Mouse (Mus musculus): Measurements from ENCODE around the gene Smg5.
"Not testable (repeated sequence)": the region's sequence is repeated elsewhere in the genome, so short reads cannot be mapped to it uniquely, and the experiment has no call there.

The Smg5 gene

GRCm38 (mm10) chr3:88336058-88337013, at the start of gene Smg5, which contains the start of gene Tmem79:
Gene Smg5 (plus strand): TSS chr3:88336260.
Gene Tmem79 (minus strand): TSS chr3:88336148.
- DNase-seq: peak; percentile 96 to 98

GRCm38 (mm10) chr3:88287110-88287509, 49.0 kb upstream of the Smg5 start, which contains the start of gene Gm38392:
Gene Gm38392 (minus strand): TSS chr3:88287210.
- DNase-seq: no peak

- DNase-seq: not testable (repeated sequence)
Observed at GRCm38 (mm10) chr3:88288133-88288713, 47.8 kb upstream of the Smg5 start.

GRCm38 (mm10) chr3:88291970-88292369, 44.1 kb upstream of the Smg5 start:
- peak; percentile 37 to 49 for DNase-seq

- not testable (repeated sequence) for DNase-seq
Observed at GRCm38 (mm10) chr3:88295272-88295671, 40.8 kb upstream of the Smg5 start.

GRCm38 (mm10) chr3:88296110-88296560, 39.9 kb upstream of the Smg5 start:
- DNase-seq: peak in 1 of 2 experiments; percentile 23

- DNase-seq: peak; percentile 95 to 97
Observed at GRCm38 (mm10) chr3:88296561-88297318, 39.3 kb upstream of the Smg5 start, which contains the start of the genes Tsacc and Cct3. Gene Tsacc (minus strand): TSS chr3:88296999. Gene Cct3 (plus strand): TSS chr3:88297116.

- DNase-seq: no peak
Observed at GRCm38 (mm10) chr3:88297321-88297851, 38.7 kb upstream of the Smg5 start.

GRCm38 (mm10) chr3:88299172-88299571, 36.9 kb upstream of the Smg5 start:
- DNase-seq: no peak

GRCm38 (mm10) chr3:88324951-88325405, 11.1 kb upstream of the Smg5 start, which contains the start of gene Glmp:
Gene Glmp (plus strand): TSS chr3:88325023.
- DNase-seq: peak; percentile 68 to 78

GRCm38 (mm10) chr3:88328956-88329355, 7.1 kb upstream of the Smg5 start:
- DNase-seq: no peak

- DNase-seq: peak; percentile 33 to 55
Observed at GRCm38 (mm10) chr3:88331282-88331681, 4.8 kb upstream of the Smg5 start.

GRCm38 (mm10) chr3:88334029-88334658, 1.9 kb upstream of the Smg5 start:
- peak; percentile 17 to 43 for DNase-seq

GRCm38 (mm10) chr3:88334902-88335435, 1.1 kb upstream of the Smg5 start:
- no peak for DNase-seq

- DNase-seq: peak; percentile 30 to 55
Observed at GRCm38 (mm10) chr3:88335436-88336053, 515 bp upstream of the Smg5 start.

- no peak for DNase-seq
Observed at GRCm38 (mm10) chr3:88337367-88338020, 1.4 kb downstream of the Smg5 start.

- no peak for DNase-seq
Observed at GRCm38 (mm10) chr3:88338316-88338715, 2.3 kb downstream of the Smg5 start.

GRCm38 (mm10) chr3:88339006-88339405, 2.9 kb downstream of the Smg5 start:
- no peak for DNase-seq

GRCm38 (mm10) chr3:88350732-88351131, 14.7 kb downstream of the Smg5 start:
- no peak for DNase-seq

- no peak for DNase-seq
Observed at GRCm38 (mm10) chr3:88352907-88353306, 16.8 kb downstream of the Smg5 start.

Measured in kidney, postnatal 4 days (tissue).